Mouse (Mus musculus): ENCODE data around the gene Zfp541. TPM values are rescaled to one million over a fixed set of nuclear protein-coding genes. Genes with fewer than 3 reads are reported as not detected.
A peak's percentile ranks its signal among the peaks of the same experiment; 100 is the strongest.

The Zfp541 gene
- not detected in 2 replicates for total RNA-seq (2014; fragmentation: Nextera tagmentation)
- 0.31 TPM in 1 of 2 replicates, not detected in the other for total RNA-seq (2017)

GRCm38 (mm10) chr7:16061219-16062098, at the start of gene Zfp541:
TSS of gene Zfp541 (plus strand) at chr7:16061814.
- no peak for ATAC-seq (replicated peaks; ENCODE audit: poor library complexity, severe bottlenecking)

GRCm38 (mm10) chr7:16012576-16013263, 48.9 kb upstream of the Zfp541 start:
- peak; percentile 56 for ATAC-seq (replicated peaks; ENCODE audit: poor library complexity, severe bottlenecking)

- ATAC-seq (replicated peaks; ENCODE audit: poor library complexity, severe bottlenecking), result no peak
Observed at GRCm38 (mm10) chr7:16013722-16014275, 47.8 kb upstream of the Zfp541 start.

- no peak for ATAC-seq (replicated peaks; ENCODE audit: poor library complexity, severe bottlenecking)
Observed at GRCm38 (mm10) chr7:16014521-16015175, 47.0 kb upstream of the Zfp541 start.

- no peak for ATAC-seq (replicated peaks; ENCODE audit: poor library complexity, severe bottlenecking)
Observed at GRCm38 (mm10) chr7:16015384-16015783, 46.2 kb upstream of the Zfp541 start.

- peak; percentile 77 for ATAC-seq (replicated peaks; ENCODE audit: poor library complexity, severe bottlenecking)
Observed at GRCm38 (mm10) chr7:16018016-16018810, 43.4 kb upstream of the Zfp541 start.

- peak; percentile 50 for ATAC-seq (replicated peaks; ENCODE audit: poor library complexity, severe bottlenecking)
Observed at GRCm38 (mm10) chr7:16019256-16020094, 42.1 kb upstream of the Zfp541 start.

GRCm38 (mm10) chr7:16024603-16025222, 36.9 kb upstream of the Zfp541 start:
- no peak for ATAC-seq (replicated peaks; ENCODE audit: poor library complexity, severe bottlenecking)

- ATAC-seq (replicated peaks; ENCODE audit: poor library complexity, severe bottlenecking), result no peak
Observed at GRCm38 (mm10) chr7:16028102-16028927, 33.3 kb upstream of the Zfp541 start.

- ATAC-seq (replicated peaks; ENCODE audit: poor library complexity, severe bottlenecking), result no peak
Observed at GRCm38 (mm10) chr7:16031072-16031471, 30.5 kb upstream of the Zfp541 start.

GRCm38 (mm10) chr7:16033059-16033458, 28.6 kb upstream of the Zfp541 start:
- no peak for ATAC-seq (replicated peaks; ENCODE audit: poor library complexity, severe bottlenecking)

- ATAC-seq (replicated peaks; ENCODE audit: poor library complexity, severe bottlenecking), result no peak
Observed at GRCm38 (mm10) chr7:16033580-16034461, 27.8 kb upstream of the Zfp541 start.

- no peak for ATAC-seq (replicated peaks; ENCODE audit: poor library complexity, severe bottlenecking)
Observed at GRCm38 (mm10) chr7:16036972-16037371, 24.6 kb upstream of the Zfp541 start.

- no peak for ATAC-seq (replicated peaks; ENCODE audit: poor library complexity, severe bottlenecking)
Observed at GRCm38 (mm10) chr7:16039363-16039762, 22.3 kb upstream of the Zfp541 start.

GRCm38 (mm10) chr7:16041208-16041607, 20.4 kb upstream of the Zfp541 start:
- no peak for ATAC-seq (replicated peaks; ENCODE audit: poor library complexity, severe bottlenecking)
